Mouse (Mus musculus): ENCODE measurements at regions not wholly inside any gene's neighbourhood (a gene's known extent, or its start where the extent isn't known, plus 50 kb on each side); places are given as distances from the start of the nearest gene placed in this dataset.

GRCm38 (mm10) chr2:57522983-57523382, 285.5 kb downstream of the Gpd2 start:
- no peaks in the 10 kb centered on the region for H3K36me3 ChIP-seq (ENCODE audit: control insufficient read depth, insufficient read depth, low read length)
- WGBS: 96% methylated on average over 8 of the region's 8 CpGs
- no peaks in the 10 kb centered on the region for H3K4me1 ChIP-seq (replicated peaks; ENCODE audit: control insufficient read depth, insufficient read depth, low read length)
- no peaks in the 10 kb centered on the region for H3K27me3 ChIP-seq (ENCODE audit: control insufficient read depth, insufficient read depth, low read length)
- no peak for DNase-seq
- H3K27ac ChIP-seq (ENCODE audit: control insufficient read depth, insufficient read depth, low read length): no peak overlapping the region
- TF ChIP-seq CTCF (IDR thresholded peaks at IDR 0.05; ENCODE audit: borderline replicate concordance, control insufficient read depth, extremely low read depth, insufficient read depth, low read length, poor library complexity) (no peak), POLR2A (IDR thresholded peaks at IDR 0.05; ENCODE audit: control insufficient read depth, extremely low read depth, insufficient read depth, low read length, poor library complexity) (no peak)
- H3K4me3 ChIP-seq (ENCODE audit: control insufficient read depth, insufficient read depth, low read length): no peak overlapping the region

DNA sequence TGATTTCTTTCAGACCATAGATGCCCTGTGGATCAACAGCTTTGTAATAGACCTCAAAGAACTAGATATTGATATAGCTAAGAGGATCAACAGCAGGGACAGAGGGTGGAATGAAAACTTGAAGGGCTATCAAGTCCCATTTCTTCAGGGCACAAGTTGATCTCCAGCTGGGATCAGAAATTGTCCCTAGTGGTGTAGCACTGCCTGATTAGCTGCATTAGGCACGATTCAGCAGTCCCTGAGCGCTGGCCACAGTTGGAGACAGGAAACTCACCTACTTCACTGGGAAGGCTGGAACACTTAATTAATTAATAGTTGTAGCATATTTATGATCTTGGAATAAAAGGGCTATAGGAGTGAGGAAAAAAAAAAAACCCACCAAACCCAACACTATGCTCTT, 290.5 kb downstream of the Gpd2 start:
- Histone ChIP-seq H3K4me3 (ENCODE audit: control insufficient read depth, insufficient read depth, low read length) (no peak overlapping the region), H3K27ac (ENCODE audit: control insufficient read depth, insufficient read depth, low read length) (no peak overlapping the region), H3K27me3 (ENCODE audit: control insufficient read depth, insufficient read depth, low read length) (no peaks in the 10 kb centered on the region), H3K36me3 (ENCODE audit: control insufficient read depth, insufficient read depth, low read length) (no peaks in the 10 kb centered on the region), H3K4me1 (replicated peaks; ENCODE audit: control insufficient read depth, insufficient read depth, low read length) (no peaks in the 10 kb centered on the region)
- TF ChIP-seq CTCF (IDR thresholded peaks at IDR 0.05; ENCODE audit: borderline replicate concordance, control insufficient read depth, extremely low read depth, insufficient read depth, low read length, poor library complexity) (no peak), POLR2A (IDR thresholded peaks at IDR 0.05; ENCODE audit: control insufficient read depth, extremely low read depth, insufficient read depth, low read length, poor library complexity) (no peak)
- 92% methylated on average over 2 of the region's 2 CpGs for WGBS
- no peak for DNase-seq

DNA sequence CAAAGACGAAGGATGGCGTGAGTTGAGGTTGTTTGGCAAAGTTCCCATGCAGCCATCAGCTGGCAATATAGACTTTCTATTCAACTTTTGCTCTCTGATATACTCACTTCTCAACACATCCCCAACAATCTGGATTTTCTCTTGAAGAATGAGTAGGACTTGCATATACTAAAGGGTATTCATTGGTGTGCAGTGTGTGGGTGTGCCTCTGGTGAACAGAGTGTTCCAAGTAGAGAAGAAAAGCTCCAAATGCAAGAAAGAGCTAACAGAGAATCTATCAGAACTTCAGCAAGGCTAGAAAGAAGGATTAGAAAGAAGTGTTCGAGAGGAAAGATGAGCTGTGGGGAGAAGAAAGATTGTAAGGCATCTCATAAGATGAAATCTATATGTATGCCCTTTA, 302.4 kb downstream of the Gpd2 start:
- DNase-seq: no peak
- Histone ChIP-seq H3K27me3 (ENCODE audit: control insufficient read depth, insufficient read depth, low read length) (no peaks in the 10 kb centered on the region), H3K4me1 (replicated peaks; ENCODE audit: control insufficient read depth, insufficient read depth, low read length) (no peaks in the 10 kb centered on the region), H3K36me3 (ENCODE audit: control insufficient read depth, insufficient read depth, low read length) (no peaks in the 10 kb centered on the region), H3K4me3 (ENCODE audit: control insufficient read depth, insufficient read depth, low read length) (no peak overlapping the region), H3K27ac (ENCODE audit: control insufficient read depth, insufficient read depth, low read length) (no peak overlapping the region)
- TF ChIP-seq CTCF (IDR thresholded peaks at IDR 0.05; ENCODE audit: borderline replicate concordance, control insufficient read depth, extremely low read depth, insufficient read depth, low read length, poor library complexity): no peak
- TF ChIP-seq POLR2A (IDR thresholded peaks at IDR 0.05; ENCODE audit: control insufficient read depth, extremely low read depth, insufficient read depth, low read length, poor library complexity): no peak
- 96% methylated on average over 3 of the region's 3 CpGs for WGBS

DNA sequence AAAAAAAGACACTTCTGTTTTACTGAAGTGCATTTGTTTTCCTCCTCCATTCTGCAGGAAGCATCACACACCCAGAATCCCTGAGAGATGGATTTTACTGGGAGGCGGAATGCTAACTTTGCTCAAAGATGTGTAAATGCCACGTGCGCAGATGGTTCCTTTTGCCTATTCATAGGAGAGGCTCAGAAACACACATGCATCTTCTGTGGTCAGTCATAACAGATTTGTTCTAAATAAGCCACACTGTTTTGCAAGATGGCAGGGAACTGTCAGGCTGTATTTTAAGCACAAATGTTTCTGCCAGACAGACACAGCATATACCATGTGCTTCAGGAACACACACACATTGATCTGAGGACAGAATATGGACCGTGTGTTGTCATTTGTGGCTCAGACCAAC, 327.8 kb downstream of the Gpd2 start:
- 88% methylated on average over 4 of the region's 4 CpGs for WGBS
- DNase-seq: no peak
- H3K4me3 ChIP-seq (ENCODE audit: control insufficient read depth, insufficient read depth, low read length): no peak overlapping the region
- no peaks in the 10 kb centered on the region for H3K27me3 ChIP-seq (ENCODE audit: control insufficient read depth, insufficient read depth, low read length)
- no peak overlapping the region for H3K27ac ChIP-seq (ENCODE audit: control insufficient read depth, insufficient read depth, low read length)
- no peaks in the 10 kb centered on the region for H3K36me3 ChIP-seq (ENCODE audit: control insufficient read depth, insufficient read depth, low read length)
- no peaks in the 10 kb centered on the region for H3K4me1 ChIP-seq (replicated peaks; ENCODE audit: control insufficient read depth, insufficient read depth, low read length)
- no peak for TF ChIP-seq POLR2A (IDR thresholded peaks at IDR 0.05; ENCODE audit: control insufficient read depth, extremely low read depth, insufficient read depth, low read length, poor library complexity)
- TF ChIP-seq CTCF (IDR thresholded peaks at IDR 0.05; ENCODE audit: borderline replicate concordance, control insufficient read depth, extremely low read depth, insufficient read depth, low read length, poor library complexity): no peak

DNA sequence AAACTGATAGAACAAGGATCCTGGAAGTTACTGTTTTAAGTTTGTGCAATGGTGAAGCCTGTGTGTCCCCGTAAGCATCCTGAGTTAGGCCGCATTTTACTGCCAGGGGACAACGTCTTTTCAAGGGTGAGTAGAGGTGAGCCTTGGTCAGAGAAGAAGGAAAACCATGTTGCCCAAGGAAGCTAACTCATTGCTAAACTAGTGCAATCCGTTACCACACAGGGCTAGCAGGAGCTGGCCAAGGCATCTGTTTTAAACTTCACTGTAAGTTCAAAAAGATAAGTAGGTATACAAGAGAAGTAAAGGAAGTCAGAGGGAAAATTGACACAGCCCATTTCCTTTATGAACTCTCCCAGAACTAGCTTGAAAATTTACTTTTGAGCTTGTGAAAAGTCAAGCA, 328.7 kb downstream of the Gpd2 start:
- no peaks in the 10 kb centered on the region for H3K4me1 ChIP-seq (replicated peaks; ENCODE audit: control insufficient read depth, insufficient read depth, low read length)
- no peak for TF ChIP-seq CTCF (IDR thresholded peaks at IDR 0.05; ENCODE audit: borderline replicate concordance, control insufficient read depth, extremely low read depth, insufficient read depth, low read length, poor library complexity)
- no peak for TF ChIP-seq POLR2A (IDR thresholded peaks at IDR 0.05; ENCODE audit: control insufficient read depth, extremely low read depth, insufficient read depth, low read length, poor library complexity)
- 63% methylated on average over 4 of the region's 4 CpGs for WGBS
- H3K4me3 ChIP-seq (ENCODE audit: control insufficient read depth, insufficient read depth, low read length): no peak overlapping the region
- H3K27me3 ChIP-seq (ENCODE audit: control insufficient read depth, insufficient read depth, low read length): no peaks in the 10 kb centered on the region
- DNase-seq: no peak
- H3K36me3 ChIP-seq (ENCODE audit: control insufficient read depth, insufficient read depth, low read length): no peaks in the 10 kb centered on the region
- H3K27ac ChIP-seq (ENCODE audit: control insufficient read depth, insufficient read depth, low read length): no peak overlapping the region

DNA sequence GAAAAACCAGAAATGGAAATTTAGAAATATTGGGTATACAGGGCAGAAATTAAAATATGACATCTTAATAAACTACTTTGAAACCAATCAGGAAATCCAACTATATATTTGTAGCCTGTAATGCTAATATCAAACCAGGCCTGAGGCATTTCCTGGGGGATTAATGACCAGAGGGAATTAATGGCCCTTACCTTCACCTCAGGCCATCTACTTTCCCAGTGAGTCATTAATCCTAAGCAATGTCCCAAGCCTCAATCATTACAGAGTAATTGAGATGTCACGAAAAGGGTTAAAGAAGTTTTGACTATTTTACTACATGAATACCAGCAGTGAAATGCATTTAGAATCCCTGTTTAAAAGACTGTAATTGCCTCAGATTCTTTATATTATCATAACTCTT, 329.7 kb downstream of the Gpd2 start:
- Histone ChIP-seq H3K4me1 (replicated peaks; ENCODE audit: control insufficient read depth, insufficient read depth, low read length) (no peaks in the 10 kb centered on the region), H3K27me3 (ENCODE audit: control insufficient read depth, insufficient read depth, low read length) (no peaks in the 10 kb centered on the region), H3K27ac (ENCODE audit: control insufficient read depth, insufficient read depth, low read length) (no peak overlapping the region), H3K36me3 (ENCODE audit: control insufficient read depth, insufficient read depth, low read length) (no peaks in the 10 kb centered on the region), H3K4me3 (ENCODE audit: control insufficient read depth, insufficient read depth, low read length) (no peak overlapping the region)
- WGBS: 96% methylated on average over 1 of the region's 1 CpGs
- no peak for DNase-seq
- TF ChIP-seq POLR2A (IDR thresholded peaks at IDR 0.05; ENCODE audit: control insufficient read depth, extremely low read depth, insufficient read depth, low read length, poor library complexity) (no peak), CTCF (IDR thresholded peaks at IDR 0.05; ENCODE audit: borderline replicate concordance, control insufficient read depth, extremely low read depth, insufficient read depth, low read length, poor library complexity) (no peak)

DNA sequence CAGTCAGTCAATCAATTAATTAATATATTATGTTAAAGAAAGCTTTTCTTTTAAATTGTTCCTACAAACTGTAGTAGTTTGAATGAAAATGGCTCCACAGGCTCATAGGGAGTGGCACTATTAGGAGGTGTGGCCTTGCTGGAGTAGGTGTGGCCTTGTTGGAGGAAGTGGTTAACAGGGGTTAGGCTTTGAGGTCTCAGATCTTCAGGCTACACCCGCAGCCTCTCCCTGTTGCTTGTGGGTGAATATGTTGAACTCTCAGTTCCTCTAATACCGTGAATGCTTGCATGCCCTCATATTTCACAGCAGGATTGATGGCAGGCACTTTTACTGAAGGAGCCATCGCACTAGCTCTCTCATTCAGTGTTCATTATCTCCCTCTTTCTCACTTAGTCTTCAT, 349.6 kb downstream of the Gpd2 start:
- Histone ChIP-seq H3K4me1 (replicated peaks; ENCODE audit: control insufficient read depth, insufficient read depth, low read length) (no peaks in the 10 kb centered on the region), H3K27me3 (ENCODE audit: control insufficient read depth, insufficient read depth, low read length) (no peaks in the 10 kb centered on the region), H3K36me3 (ENCODE audit: control insufficient read depth, insufficient read depth, low read length) (no peaks in the 10 kb centered on the region), H3K27ac (ENCODE audit: control insufficient read depth, insufficient read depth, low read length) (no peak overlapping the region), H3K4me3 (ENCODE audit: control insufficient read depth, insufficient read depth, low read length) (no peak overlapping the region)
- TF ChIP-seq CTCF (IDR thresholded peaks at IDR 0.05; ENCODE audit: borderline replicate concordance, control insufficient read depth, extremely low read depth, insufficient read depth, low read length, poor library complexity) (no peak), POLR2A (IDR thresholded peaks at IDR 0.05; ENCODE audit: control insufficient read depth, extremely low read depth, insufficient read depth, low read length, poor library complexity) (no peak)
- no peak for DNase-seq
- 9% methylated on average over 3 of the region's 3 CpGs for WGBS
